In genomic region chr19:24557456-24557855, GRCm38 (mm10) we compare ENCODE assay signal across 8 mouse cellular contexts. TPM values are rescaled to one million over a fixed set of nuclear protein-coding genes. Genes with fewer than 3 reads are reported as not detected.
DNase-seq lines count a peak whose midpoint lies in the region; ATAC-seq lines count a peak whose summit lies in the region.

No protein-coding gene starts in this region.

- peaks cover 31% of the 10 kb centered on the region for H3K4me1 ChIP-seq in forebrain, embryonic 12.5 days
- peaks cover 39% of the 10 kb centered on the region for H3K4me1 ChIP-seq in midbrain, embryonic 12.5 days

- DNase-seq in cerebellum, adult 9-10 months, result peak; percentile 32
- DNase-seq in cerebellum, adult 11-12 months, result no peak
- DNase-seq in R1 (ENCODE audit: low read depth, low spot score), result peak; percentile 32
- DNase-seq in kidney, postnatal 10 days, result peak; percentile 44
- peak; percentile 13 to 31 for DNase-seq in thymus, postnatal 10 days (ENCODE audit: low spot score in 2 of 2)
- DNase-seq in urinary bladder, adult 18-20 months (ENCODE audit: low spot score in 2 of 2), result no peak

- no peaks in the 10 kb centered on the region for H3K9me3 ChIP-seq in forebrain, embryonic 12.5 days
- no peaks in the 10 kb centered on the region for H3K9me3 ChIP-seq in midbrain, embryonic 12.5 days

- peak overlapping the region; percentile 93 for H3K4me2 ChIP-seq in forebrain, embryonic 12.5 days
- H3K4me2 ChIP-seq in midbrain, embryonic 12.5 days (replicated peaks), result peak overlapping the region; percentile 74

- no peaks in the 10 kb centered on the region for H3K36me3 ChIP-seq in forebrain, embryonic 12.5 days (replicated peaks)
- H3K36me3 ChIP-seq in midbrain, embryonic 12.5 days, result no peaks in the 10 kb centered on the region

- H3K9ac ChIP-seq in forebrain, embryonic 12.5 days, result no peak overlapping the region
- no peak overlapping the region for H3K9ac ChIP-seq in midbrain, embryonic 12.5 days (replicated peaks)

- WGBS in forebrain, embryonic 12.5 days, result 1% methylated on average over 11 of the region's 11 CpGs
- WGBS in midbrain, embryonic 12.5 days, result under 1% methylated on average over 11 of the region's 11 CpGs

- H3K27me3 ChIP-seq in forebrain, embryonic 12.5 days, result peaks cover 43% of the 10 kb centered on the region
- peaks cover 38% of the 10 kb centered on the region for H3K27me3 ChIP-seq in midbrain, embryonic 12.5 days

- H3K27ac ChIP-seq in forebrain, embryonic 12.5 days, result no peak overlapping the region
- H3K27ac ChIP-seq in midbrain, embryonic 12.5 days (replicated peaks), result no peak overlapping the region

- H3K4me3 ChIP-seq in forebrain, embryonic 12.5 days (replicated peaks), result no peak overlapping the region
- H3K4me3 ChIP-seq in midbrain, embryonic 12.5 days, result peak overlapping the region; percentile 85; the same call in 1 of the 2 replicates

- no peak for ATAC-seq in forebrain, embryonic 12.5 days (ENCODE audit: low FRiP score)
- no peak for ATAC-seq in midbrain, embryonic 12.5 days (ENCODE audit: low FRiP score, low read depth)

RNA-seq across cellular contexts. Expression of gene Pip5k1b, which starts 1.8 kb away (rescaled TPM):
- 1.5 and 1.7 TPM in 2 replicates for polyA plus RNA-seq in forebrain, embryonic 12.5 days (2016; fragmentation: Nextera tagmentation; extraction: Ambion mirVana)
- 2.3 and 2.7 TPM in 2 replicates for polyA plus RNA-seq in midbrain, embryonic 12.5 days (2016; fragmentation: Nextera tagmentation; extraction: Ambion mirVana)

Comparison
In these comparisons a context has a peak if more than half of its experiments do, and no peak if none do; other contexts are left out.
1. DNase-seq: peak in cerebellum, adult 9-10 months (single experiment), R1 (single experiment), kidney, postnatal 10 days (single experiment) and thymus, postnatal 10 days (2 of 2); none in cerebellum, adult 11-12 months (single experiment) and urinary bladder, adult 18-20 months (0 of 2).